Mouse (Mus musculus) CH12.LX (cell line): ENCODE measurements around the gene Babam2. TPM values are rescaled to one million over a fixed set of nuclear protein-coding genes. Genes with fewer than 3 reads are reported as not detected.

ENCODE experiments used
- DNase-seq: peaks from one replicate; pipeline ENCODE4 v3.0.0-alpha.2; 2013; ENCODE audit errors: extremely low read depth
- H3K27ac ChIP-seq: 2 replicates; pipeline ENCODE4 v1.5.1; 2012; ENCODE audit warnings: low read depth, mild to moderate bottlenecking, control low read depth, moderate library complexity; ENCODE audit not compliant: insufficient read depth
- H3K27me3 ChIP-seq: replicated peaks from 2 replicates; pipeline ENCODE3; 2012; ENCODE audit warnings: inconsistent platforms
- H3K36me3 ChIP-seq, 2 experiments: replicated peaks in 1 of 2; 2 replicates each; pipeline versions ENCODE3 to v1.6.1; 2012; ENCODE audit warnings: inconsistent platforms in 1 of 2, low read length in 1 of 2, mild to moderate bottlenecking in 1 of 2, mixed read lengths in 1 of 2, moderate library complexity in 1 of 2; ENCODE audit not compliant: control insufficient read depth in 1 of 2, insufficient read depth in 1 of 2
- H3K4me1 ChIP-seq, 2 experiments: 2 replicates each; pipeline ENCODE4 v1.6.1; 2012; ENCODE audit warnings: inconsistent platforms in 1 of 2, moderate library complexity in 1 of 2; ENCODE audit not compliant: insufficient read depth in 2 of 2, control insufficient read depth in 1 of 2
- H3K4me2 ChIP-seq: 2 replicates; pipeline ENCODE4 v1.6.1; 2012; ENCODE audit warnings: low read depth, mild to moderate bottlenecking, control low read depth; ENCODE audit not compliant: poor library complexity, insufficient read depth, severe bottlenecking
- H3K4me3 ChIP-seq, 3 experiments: fragments of 150-350 bp in 1 of 3; sonication (generic) in 1 of 3; replicated peaks in 1 of 3; 2 replicates each; pipeline versions ENCODE3 to v1.5.1; 2011 to 2012; ENCODE audit warnings: low read depth in 2 of 3, low read length in 2 of 3, mild to moderate bottlenecking in 2 of 3, moderate library complexity in 2 of 3, control low read depth in 1 of 3, improper control_type of control experiment in 1 of 3, inconsistent platforms in 1 of 3, mixed read lengths in 1 of 3; ENCODE audit not compliant: poor library complexity in 1 of 3
- H3K79me2 ChIP-seq: replicated peaks from 2 replicates; pipeline ENCODE4 v1.6.1; 2012; ENCODE audit warnings: mild to moderate bottlenecking, moderate library complexity; ENCODE audit not compliant: control insufficient read depth, poor library complexity, insufficient read depth, severe bottlenecking; ENCODE audit errors: extremely low read depth
- H3K9ac ChIP-seq: 2 replicates; pipeline ENCODE4 v1.6.1; 2012; ENCODE audit warnings: low read depth, mild to moderate bottlenecking, control low read depth, moderate library complexity; ENCODE audit not compliant: insufficient read depth
- H3K9me3 ChIP-seq: replicated peaks from 2 replicates; pipeline ENCODE3; 2012; ENCODE audit warnings: low read length, inconsistent platforms, mixed read lengths
- CHD2 ChIP-seq: IDR thresholded peaks from 2 replicates; pipeline ENCODE4 v1.6.1; 2011; ENCODE audit warnings: low read length, improper control_type of control experiment
- CTCF ChIP-seq, 2 experiments: IDR thresholded peaks in 1 of 2; conservative IDR thresholded peaks in 1 of 2; 2 replicates each; pipeline ENCODE4 v1.5.1; 2011 to 2012; ENCODE audit warnings: low read depth in 2 of 2, low read length in 2 of 2, improper control_type of control experiment in 1 of 2, inconsistent platforms in 1 of 2, mild to moderate bottlenecking in 1 of 2, moderate library complexity in 1 of 2
- E2F4 ChIP-seq: IDR thresholded peaks from 2 replicates; pipeline ENCODE4 v1.6.1; 2011; ENCODE audit warnings: low read depth, low read length, improper control_type of control experiment; ENCODE audit not compliant: insufficient replicate concordance
- EP300 ChIP-seq: IDR thresholded peaks from 2 replicates; pipeline ENCODE4 v1.6.1; 2011; ENCODE audit warnings: low read length, improper control_type of control experiment
- HCFC1 ChIP-seq: IDR thresholded peaks from 2 replicates; pipeline ENCODE4 v1.6.1; 2012; ENCODE audit warnings: low read depth, mild to moderate bottlenecking, inconsistent platforms, low read length, improper control_type of control experiment
- JUN ChIP-seq: IDR thresholded peaks from 2 replicates; pipeline ENCODE4 v1.6.1; 2011; ENCODE audit warnings: low read depth, mild to moderate bottlenecking, low read length, improper control_type of control experiment, moderate library complexity; ENCODE audit not compliant: insufficient read depth
- KAT2A ChIP-seq: IDR thresholded peaks from 2 replicates; pipeline ENCODE4 v1.6.1; 2012; ENCODE audit warnings: low read length, improper control_type of control experiment, inconsistent platforms; ENCODE audit not compliant: insufficient replicate concordance
- MEF2A ChIP-seq: IDR thresholded peaks from 2 replicates; pipeline ENCODE4 v1.6.1; 2014; ENCODE audit warnings: low read depth, mild to moderate bottlenecking, inconsistent platforms, low read length, improper control_type of control experiment, borderline replicate concordance
- MXI1 ChIP-seq: IDR thresholded peaks from 2 replicates; pipeline ENCODE4 v1.6.1; 2011; ENCODE audit warnings: mild to moderate bottlenecking, low read depth, low read length, improper control_type of control experiment
- NELFE ChIP-seq: IDR thresholded peaks from 2 replicates; pipeline ENCODE4 v1.6.1; 2011; ENCODE audit warnings: low read depth, low read length, improper control_type of control experiment
- NRF1 ChIP-seq: IDR thresholded peaks from 2 replicates; pipeline ENCODE4 v1.6.1; 2014; ENCODE audit warnings: low read depth, mild to moderate bottlenecking, inconsistent platforms, low read length, improper control_type of control experiment, moderate library complexity
- PAX5 ChIP-seq: IDR thresholded peaks from 2 replicates; pipeline ENCODE4 v1.6.1; 2012; ENCODE audit warnings: low read length, inconsistent platforms, mixed read lengths
- POLR2A ChIP-seq: IDR thresholded peaks from 2 replicates; pipeline ENCODE4 v1.6.1; 2011; ENCODE audit warnings: low read depth, mild to moderate bottlenecking, improper control_type of control experiment, low read length
- SMC3 ChIP-seq: IDR thresholded peaks from 2 replicates; pipeline ENCODE4 v1.6.1; 2011; ENCODE audit warnings: low read depth, low read length, improper control_type of control experiment
- TBP ChIP-seq: conservative IDR thresholded peaks from 2 replicates; pipeline ENCODE4 v1.6.1; 2011; ENCODE audit warnings: low read depth, low read length, improper control_type of control experiment
- TCF12 ChIP-seq: IDR thresholded peaks from 2 replicates; pipeline ENCODE4 v1.6.1; 2014; ENCODE audit warnings: low read depth, mild to moderate bottlenecking, inconsistent platforms, low read length, improper control_type of control experiment
- USF1 ChIP-seq: IDR thresholded peaks from 2 replicates; pipeline ENCODE4 v1.6.1; 2014; ENCODE audit warnings: low read depth, mild to moderate bottlenecking, inconsistent platforms, low read length, improper control_type of control experiment
- USF2 ChIP-seq: conservative IDR thresholded peaks from 2 replicates; pipeline ENCODE4 v1.6.1; 2011; ENCODE audit warnings: low read depth, low read length, improper control_type of control experiment
- ZC3H11A ChIP-seq: IDR thresholded peaks from 2 replicates; pipeline ENCODE4 v1.6.1; 2012; ENCODE audit warnings: low read depth, mild to moderate bottlenecking, inconsistent platforms, low read length, improper control_type of control experiment
- ZKSCAN1 ChIP-seq: IDR thresholded peaks from 2 replicates; pipeline ENCODE4 v1.6.1; 2012; ENCODE audit warnings: low read depth, inconsistent platforms, low read length, improper control_type of control experiment, borderline replicate concordance
- ZMIZ1 ChIP-seq: IDR thresholded peaks from 2 replicates; pipeline ENCODE4 v1.6.1; 2012; ENCODE audit warnings: low read depth, mild to moderate bottlenecking, inconsistent platforms, low read length, improper control_type of control experiment
- dilution Hi-C: fragments of 300-500 bp; cut with MboI; formaldehyde crosslinking; loops from 2 replicates; pipeline ENCODE4 v1.14.3; 2020; ENCODE audit warnings: low sequenced_read_pairs; ENCODE audit not compliant: extremely low pct_unique_long_range_greater_than_20kb, extremely low pct_ligation_motif_present
- in situ Hi-C: fragments of 300-500 bp; cut with MboI; formaldehyde crosslinking; loops from 3 replicates; pipeline ENCODE4 v1.14.3; 2019; ENCODE audit warnings: low sequenced_read_pairs, low pct_ligation_motif_present, low pct_unique_long_range_greater_than_20kb, mixed read lengths
- polyA plus RNA-seq: library from polyadenylated mRNA; unstranded; fragments of >175 nt; gene quantifications from 2 replicates; pipeline ENCODE4 v1.2.1, GENCODE M21; 2012; ENCODE audit warnings: low read depth; ENCODE audit not compliant: insufficient read length
- total RNA-seq, 2 experiments: library from RNA; depleted of rRNA; stranded (reverse); fragments of 300-350 nt in 1 of 2; fragments of >200 nt in 1 of 2; gene quantifications; 2 replicates each; pipeline ENCODE4 v1.2.3; 2012 to 2014

The Babam2 gene
- total and polyA plus RNA-seq, 3 experiments, result 38.2 to 78.0 (median 39.8) TPM

GRCm38 (mm10) chr5:31742521-31743031, 45.1 kb downstream of the Babam2 start:
- dilution Hi-C loops, result no loop called here
- Histone ChIP-seq H3K27me3 (no peaks in the 10 kb centered on the region), H3K4me3 (no peak overlapping the region)

GRCm38 (mm10) chr5:31749401-31749800, 51.9 kb downstream of the Babam2 start:
- no peaks in the 10 kb centered on the region for H3K79me2 ChIP-seq
- H3K27ac ChIP-seq, result no peak overlapping the region
- no peaks in the 10 kb centered on the region for H3K9me3 ChIP-seq
- no peaks in the 10 kb centered on the region for H3K27me3 ChIP-seq
- no peaks in the 10 kb centered on the region for H3K4me1 ChIP-seq
- no peaks in the 10 kb centered on the region for H3K36me3 ChIP-seq
- no peak overlapping the region for H3K4me3 ChIP-seq
- no peak for TF ChIP-seq TCF12
- no peak for TF ChIP-seq USF1
- no peak for TF ChIP-seq E2F4
- no peak for TF ChIP-seq SMC3
- TF ChIP-seq, all 38 proteins: peak for 0
- DNase-seq, result no peak
- in situ Hi-C loops, result no loop called here
- Histone ChIP-seq H3K4me2 (no peak overlapping the region), H3K9ac (no peak overlapping the region)
- dilution Hi-C loops, result no loop called here

More at GRCm38 (mm10) chr5:31742521-31743031, 45.1 kb downstream of the Babam2 start:
- Histone ChIP-seq H3K4me1 (no peaks in the 10 kb centered on the region), H3K9me3 (no peaks in the 10 kb centered on the region), H3K4me2 (no peak overlapping the region), H3K79me2 (no peaks in the 10 kb centered on the region), H3K27ac (no peak overlapping the region), H3K9ac (no peak overlapping the region), H3K36me3 (no peaks in the 10 kb centered on the region)
- no peak for DNase-seq
- TF ChIP-seq ZC3H11A (no peak), TBP (no peak), CTCF (conservative IDR thresholded peaks at IDR 0.05 in 1 of 2, IDR thresholded peaks at IDR 0.05 in 1 of 2; ENCODE audit: low read depth in 2 of 2, low read length in 2 of 2) (no peak), EP300 (no peak), USF2 (no peak), ZKSCAN1 (no peak), CHD2 (no peak), ZMIZ1 (no peak), NRF1 (no peak)
- in situ Hi-C loops, result no loop called here

- Histone ChIP-seq H3K9ac (no peak overlapping the region), H3K4me2 (no peak overlapping the region), H3K4me1 (no peaks in the 10 kb centered on the region), H3K4me3 (no peak overlapping the region), H3K79me2 (no peaks in the 10 kb centered on the region), H3K27me3 (no peaks in the 10 kb centered on the region), H3K36me3 (no peaks in the 10 kb centered on the region)
- DNase-seq, result no peak
- in situ Hi-C loops, result no loop called here
- TF ChIP-seq MEF2A (no peak), NRF1 (no peak), USF1 (no peak), ZC3H11A (no peak), E2F4 (no peak), NELFE (no peak), KAT2A (no peak), HCFC1 (no peak), MXI1 (no peak), USF2 (no peak), JUN (no peak), CHD2 (no peak), POLR2A (no peak), PAX5 (no peak)
- TF ChIP-seq, all 38 proteins: peak for 0
- Histone ChIP-seq H3K9me3 (no peaks in the 10 kb centered on the region), H3K27ac (no peak overlapping the region)
- dilution Hi-C loops, result no loop called here
Measured at GRCm38 (mm10) chr5:31750231-31750925, 52.9 kb downstream of the Babam2 start.
